Mouse (Mus musculus) liver, postnatal 0 days (tissue): ENCODE measurements around the gene Dlg2. TPM values are rescaled to one million over a fixed set of nuclear protein-coding genes. Genes with fewer than 3 reads are reported as not detected.

ENCODE experiments used
- ATAC-seq: fragments of 200-750 bp; cut with Nextera tagmentation; 2 replicates; pipeline ENCODE4 v1.8.0; 2017; ENCODE audit warnings: mild to moderate bottlenecking, moderate library complexity
- DNase-seq: peaks from one replicate; pipeline ENCODE4 v3.0.0-alpha.2; 2016
- H3K27ac ChIP-seq: fragments of 300-500 bp; sonication (generic); 2 replicates; pipeline ENCODE4 v1.5.1; 2014; ENCODE audit warnings: antibody characterized with exemption, moderate library complexity, mild to moderate bottlenecking, low read depth
- H3K27me3 ChIP-seq: fragments of 300-500 bp; sonication (generic); 2 replicates; pipeline ENCODE4 v1.6.1; 2014; ENCODE audit warnings: low read length, control low read depth, mixed read lengths; ENCODE audit not compliant: insufficient read depth
- H3K36me3 ChIP-seq: fragments of 300-500 bp; sonication (generic); replicated peaks from 2 replicates; pipeline ENCODE4 v1.6.1; 2014; ENCODE audit warnings: mild to moderate bottlenecking, control low read depth, low read length, moderate library complexity, mixed read lengths; ENCODE audit not compliant: insufficient read depth
- H3K4me1 ChIP-seq: fragments of 300-500 bp; sonication (generic); 2 replicates; pipeline ENCODE4 v1.6.1; 2014; ENCODE audit warnings: antibody characterized with exemption, mild to moderate bottlenecking, control low read depth; ENCODE audit not compliant: insufficient read depth
- H3K4me2 ChIP-seq: fragments of 300-500 bp; sonication (generic); 2 replicates; pipeline ENCODE4 v1.6.1; 2014; ENCODE audit warnings: low read depth, mild to moderate bottlenecking, low read length, moderate library complexity, mixed read lengths
- H3K4me3 ChIP-seq: fragments of 300-500 bp; sonication (generic); 2 replicates; pipeline ENCODE4 v1.5.1; 2014; ENCODE audit warnings: low read depth, low read length
- H3K9ac ChIP-seq: fragments of 300-500 bp; sonication (generic); replicated peaks from 2 replicates; pipeline ENCODE4 v1.6.1; 2014; ENCODE audit warnings: mild to moderate bottlenecking, moderate library complexity
- H3K9me3 ChIP-seq: fragments of 300-500 bp; sonication (generic); 2 replicates; pipeline ENCODE4 v1.6.1; 2016; ENCODE audit warnings: mild to moderate bottlenecking, control low read depth, low read length, mixed read lengths
- CTCF ChIP-seq: sonication (generic); IDR thresholded peaks from 2 replicates; pipeline ENCODE4 v1.5.1; 2016; ENCODE audit warnings: antibody characterized with exemption, low read depth
- EP300 ChIP-seq: IDR thresholded peaks from 2 replicates; pipeline ENCODE4 v1.6.1; 2016; ENCODE audit warnings: antibody characterized with exemption, low read depth, mild to moderate bottlenecking
- WGBS: fragments of 180-500 bp; shearing (Covaris S2); extraction: QIAGEN DNeasy Blood & Tissue Kit; methylation state at CpG from one replicate; pipeline ENCODE4 v1.1.7; 2014; ENCODE audit not compliant: insufficient replicate concordance; 5-methylcytosine and 5-hydroxymethylcytosine counted together
- polyA plus RNA-seq: library from polyadenylated mRNA; unstranded; fragments of >200 nt; fragmentation: Nextera tagmentation; extraction: Ambion mirVana; gene quantifications from 2 replicates; pipeline ENCODE4 v1.2.1, GENCODE M21; 2015

Dlg2 gene
- polyA plus RNA-seq, 1 experiment from 2014 or later = 0.41 TPM

DNA sequence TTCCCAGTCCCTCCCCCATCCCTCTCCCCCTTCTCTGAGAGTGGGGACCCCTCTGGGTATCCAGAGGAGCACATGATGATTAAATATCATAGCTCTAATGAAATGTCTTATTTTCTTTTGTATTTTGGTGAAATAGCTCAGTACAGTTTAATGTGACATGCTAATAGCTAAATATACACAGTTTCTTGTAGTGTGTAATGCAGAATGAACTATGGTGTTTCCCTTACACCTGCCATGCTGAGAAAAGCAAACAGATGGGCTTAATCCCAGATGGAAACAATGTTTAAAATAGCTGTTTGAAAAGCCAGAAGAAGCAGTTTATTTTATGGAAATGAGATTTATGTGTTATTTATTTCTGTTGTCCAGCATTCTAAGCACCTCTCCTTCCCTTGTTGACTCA lies 1302.2 kb downstream of the Dlg2 start:
- no peak for TF ChIP-seq EP300
- no peak for TF ChIP-seq CTCF

DNA sequence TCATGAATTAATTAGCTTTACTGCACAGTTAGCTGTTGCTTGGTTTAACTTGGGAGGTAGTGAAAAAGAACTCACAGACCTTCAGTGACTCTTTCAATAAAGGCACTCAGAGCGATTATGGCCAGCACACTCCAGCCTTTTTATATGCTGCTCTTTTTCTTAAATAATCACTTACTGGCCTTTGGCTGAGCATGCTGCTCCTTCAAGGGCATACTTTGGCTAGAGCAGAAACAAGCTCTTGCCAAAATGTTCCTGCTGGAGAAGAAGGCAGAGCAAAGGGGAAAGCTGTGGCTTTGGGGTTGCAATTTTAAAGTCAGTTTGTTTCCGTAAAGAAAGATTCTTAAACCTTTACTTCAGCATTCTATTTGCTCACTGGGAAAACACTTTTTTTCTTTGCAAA lies 1308.1 kb downstream of the Dlg2 start:
- TF ChIP-seq EP300 (no peak), CTCF (no peak)
- Histone ChIP-seq H3K4me3 (no peak overlapping the region), H3K36me3 (no peaks in the 10 kb centered on the region), H3K27ac (no peak overlapping the region), H3K9ac (no peak overlapping the region), H3K4me2 (no peak overlapping the region), H3K9me3 (no peaks in the 10 kb centered on the region), H3K4me1 (no peaks in the 10 kb centered on the region), H3K27me3 (no peaks in the 10 kb centered on the region)
- 61% methylated on average over 2 of the region's 2 CpGs for WGBS
- no peak for ATAC-seq
- DNase-seq = no peak

More for the DNA sequence above, 1302.2 kb downstream of the Dlg2 start:
- H3K9me3 ChIP-seq = no peaks in the 10 kb centered on the region
- no peak for DNase-seq
- H3K4me2 ChIP-seq = no peak overlapping the region
- H3K27ac ChIP-seq = no peak overlapping the region
- H3K36me3 ChIP-seq = no peaks in the 10 kb centered on the region
- no peaks in the 10 kb centered on the region for H3K27me3 ChIP-seq
- H3K4me3 ChIP-seq = no peak overlapping the region
- no peak for ATAC-seq
- H3K4me1 ChIP-seq = no peaks in the 10 kb centered on the region
- H3K9ac ChIP-seq = no peak overlapping the region

DNA sequence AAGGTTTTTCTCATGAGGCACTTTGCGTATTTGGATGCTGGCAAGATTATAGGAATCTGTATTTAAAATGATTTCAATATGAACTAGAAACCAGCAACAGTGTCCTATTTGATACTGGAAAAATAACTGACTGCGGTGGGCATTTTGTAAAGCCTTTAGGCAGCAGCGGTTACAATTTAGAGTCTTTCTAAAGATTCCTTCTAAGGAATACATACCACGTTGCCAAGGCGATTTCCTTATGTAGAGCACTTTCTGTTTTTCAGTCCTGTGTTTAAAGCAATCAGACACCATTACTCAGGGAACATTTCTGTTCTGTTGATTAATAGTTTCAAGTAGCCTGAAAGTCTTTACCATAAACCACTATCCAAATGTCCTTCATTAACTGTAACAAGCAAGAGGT lies 1309.0 kb downstream of the Dlg2 start:
- TF ChIP-seq CTCF = no peak
- no peak for DNase-seq
- WGBS = 80% methylated on average over 5 of the region's 5 CpGs
- no peaks in the 10 kb centered on the region for H3K9me3 ChIP-seq
- no peak for ATAC-seq
- no peak overlapping the region for H3K4me3 ChIP-seq
- no peaks in the 10 kb centered on the region for H3K36me3 ChIP-seq
- no peak overlapping the region for H3K9ac ChIP-seq
- no peaks in the 10 kb centered on the region for H3K4me1 ChIP-seq
- no peak overlapping the region for H3K27ac ChIP-seq
- no peak overlapping the region for H3K4me2 ChIP-seq
- no peaks in the 10 kb centered on the region for H3K27me3 ChIP-seq

DNA sequence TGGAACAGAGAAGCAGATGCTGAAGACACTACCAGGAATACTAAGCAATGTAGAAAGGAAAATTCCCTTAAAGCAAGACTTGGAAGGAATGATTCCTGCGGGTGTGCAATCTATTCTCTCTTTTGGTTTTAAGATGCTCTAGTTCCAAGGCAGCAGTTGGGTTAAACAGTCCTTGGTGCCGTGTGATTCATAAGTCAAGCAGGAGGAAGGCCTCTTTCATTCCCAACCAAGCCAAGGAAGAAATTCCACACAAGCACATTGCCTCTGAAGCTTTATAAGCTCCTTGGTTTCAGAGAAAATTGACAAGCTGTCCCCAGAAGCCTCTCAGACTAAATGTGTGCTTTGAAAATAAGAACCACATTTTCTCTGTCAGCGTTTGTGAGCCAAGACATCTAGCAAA lies 1309.4 kb downstream of the Dlg2 start:
- Histone ChIP-seq H3K27ac (no peak overlapping the region), H3K36me3 (no peaks in the 10 kb centered on the region), H3K4me1 (no peaks in the 10 kb centered on the region), H3K9me3 (no peaks in the 10 kb centered on the region), H3K9ac (no peak overlapping the region), H3K4me3 (no peak overlapping the region), H3K27me3 (no peaks in the 10 kb centered on the region), H3K4me2 (no peak overlapping the region)
- 70% methylated on average over 3 of the region's 3 CpGs for WGBS
- DNase-seq = no peak
- no peak for ATAC-seq
- TF ChIP-seq CTCF (no peak), EP300 (no peak)

DNA sequence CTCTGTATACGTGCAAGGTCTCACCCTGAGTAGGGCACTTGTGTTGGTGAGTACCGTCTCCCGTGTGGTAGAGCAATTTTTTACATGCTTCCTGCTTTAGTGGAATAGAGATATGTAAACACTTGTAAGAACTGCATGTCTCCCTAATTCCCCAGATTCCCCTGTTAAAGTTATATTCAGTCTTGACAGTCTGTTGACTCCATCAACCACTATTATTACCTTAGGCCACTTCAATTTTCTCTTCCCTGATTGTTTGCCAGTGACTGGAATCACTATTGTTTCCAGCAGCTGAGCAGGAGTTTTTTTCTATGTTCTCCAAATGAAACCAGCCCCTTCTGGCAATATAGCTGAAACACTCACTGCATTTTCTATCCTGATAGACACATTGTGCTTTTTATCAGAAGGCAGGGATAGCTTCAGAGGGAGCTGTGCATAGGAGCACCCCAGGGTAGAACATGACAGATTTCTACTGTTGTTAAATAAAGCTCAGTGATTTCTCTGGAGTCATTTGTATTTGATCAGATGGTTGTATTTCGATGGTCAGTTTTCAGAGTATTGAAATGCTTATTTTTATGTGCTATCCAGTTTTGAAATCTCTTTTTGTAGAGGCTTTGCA lies 1314.6 kb downstream of the Dlg2 start:
- no peaks in the 10 kb centered on the region for H3K36me3 ChIP-seq
- no peak overlapping the region for H3K4me3 ChIP-seq
- H3K27me3 ChIP-seq = no peaks in the 10 kb centered on the region
- no peaks in the 10 kb centered on the region for H3K4me1 ChIP-seq
- DNase-seq (no peak), ATAC-seq (no peak)
- TF ChIP-seq CTCF (no peak), EP300 (no peak)
- H3K27ac ChIP-seq = no peak overlapping the region
- no peak overlapping the region for H3K4me2 ChIP-seq
- H3K9ac ChIP-seq = no peak overlapping the region
- H3K9me3 ChIP-seq = no peaks in the 10 kb centered on the region
- WGBS = 72% methylated on average over 4 of the region's 4 CpGs

DNA sequence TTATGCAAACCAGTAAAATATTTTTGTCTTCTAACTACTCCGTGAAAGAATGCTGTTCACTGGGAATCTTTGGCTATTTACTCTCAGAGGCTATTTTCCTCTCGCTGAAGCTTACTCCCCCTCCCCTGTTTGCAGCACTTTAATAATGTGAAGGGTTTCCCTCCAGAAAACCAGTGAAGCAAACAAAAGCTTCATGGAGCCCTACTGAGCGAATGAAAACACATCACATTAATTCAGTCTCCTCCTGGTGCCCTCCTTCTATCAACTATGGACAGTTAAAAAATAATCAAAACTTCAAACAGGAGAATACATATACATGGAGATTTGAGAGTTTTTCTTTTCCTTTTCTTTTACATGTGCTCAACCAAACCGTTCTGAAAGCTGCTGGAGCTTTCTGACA lies 1330.2 kb downstream of the Dlg2 start:
- Histone ChIP-seq H3K4me2 (no peak overlapping the region), H3K4me3 (no peak overlapping the region), H3K36me3 (no peaks in the 10 kb centered on the region), H3K27me3 (no peaks in the 10 kb centered on the region), H3K27ac (no peak overlapping the region), H3K4me1 (no peaks in the 10 kb centered on the region), H3K9ac (no peak overlapping the region), H3K9me3 (no peaks in the 10 kb centered on the region)
- DNase-seq (no peak), ATAC-seq (no peak)
- TF ChIP-seq CTCF (no peak), EP300 (no peak)
- 53% methylated on average over 4 of the region's 4 CpGs for WGBS

DNA sequence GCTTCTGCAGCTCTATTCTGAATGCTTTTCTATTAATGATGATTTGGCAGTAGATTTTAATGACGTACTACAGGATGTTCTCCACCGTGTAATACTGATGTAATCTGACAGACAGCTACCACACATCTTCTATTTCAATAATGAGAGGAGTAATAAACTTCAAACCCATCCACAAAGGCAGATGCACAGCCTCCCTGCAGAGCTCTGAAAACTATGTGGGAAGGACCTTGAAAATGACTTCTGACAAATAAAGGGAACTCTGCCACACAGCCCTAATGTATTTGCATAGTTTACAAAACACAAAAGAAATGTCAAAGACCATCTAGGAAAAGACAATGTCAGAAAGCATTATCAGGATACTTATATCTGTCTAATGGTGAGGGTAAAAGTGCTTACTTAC lies 1334.3 kb downstream of the Dlg2 start:
- Histone ChIP-seq H3K4me1 (no peaks in the 10 kb centered on the region), H3K36me3 (no peaks in the 10 kb centered on the region), H3K9ac (no peak overlapping the region), H3K27ac (no peak overlapping the region), H3K4me3 (no peak overlapping the region), H3K27me3 (no peaks in the 10 kb centered on the region), H3K4me2 (no peak overlapping the region), H3K9me3 (no peaks in the 10 kb centered on the region)
- WGBS = 58% methylated on average over 2 of the region's 2 CpGs
- ATAC-seq (no peak), DNase-seq (no peak)
- TF ChIP-seq EP300 = no peak
- no peak for TF ChIP-seq CTCF
